Mouse (Mus musculus) intestine, embryonic 15.5 days (tissue): ENCODE results near the gene Tef. TPM values are rescaled to one million over a fixed set of nuclear protein-coding genes. Genes with fewer than 3 reads are reported as not detected.

Experiments
- ATAC-seq: fragments of 200-750 bp; cut with Nextera tagmentation; 2 replicates; pipeline ENCODE4 v1.8.0; 2017; ENCODE audit warnings: moderate TSS enrichment, moderate library complexity
- H3K27ac ChIP-seq: fragments of 300-500 bp; sonication (generic); 2 replicates; pipeline ENCODE4 v1.5.1; 2015; ENCODE audit warnings: mild to moderate bottlenecking, inconsistent platforms
- H3K27me3 ChIP-seq: fragments of 300-500 bp; sonication (generic); replicated peaks from 2 replicates; pipeline ENCODE4 v1.6.1; 2015; ENCODE audit warnings: inconsistent platforms
- H3K36me3 ChIP-seq: fragments of 300-500 bp; sonication (generic); 2 replicates; pipeline ENCODE4 v1.6.1; 2015; ENCODE audit warnings: inconsistent platforms
- H3K4me1 ChIP-seq: fragments of 300-500 bp; sonication (generic); replicated peaks from 2 replicates; pipeline ENCODE4 v1.6.1; 2015; ENCODE audit warnings: inconsistent platforms
- H3K4me2 ChIP-seq: fragments of 300-500 bp; sonication (generic); replicated peaks from 2 replicates; pipeline ENCODE4 v1.6.1; 2015; ENCODE audit warnings: mild to moderate bottlenecking, inconsistent platforms
- H3K4me3 ChIP-seq: fragments of 300-500 bp; sonication (generic); replicated peaks from 2 replicates; pipeline ENCODE4 v1.5.1; 2015; ENCODE audit warnings: inconsistent platforms
- H3K9ac ChIP-seq: fragments of 300-500 bp; sonication (generic); 2 replicates; pipeline ENCODE4 v1.6.1; 2015; ENCODE audit warnings: inconsistent platforms
- H3K9me3 ChIP-seq: fragments of 300-500 bp; sonication (generic); 2 replicates; pipeline ENCODE4 v1.6.1; 2016; ENCODE audit warnings: inconsistent platforms
- WGBS: fragments of 180-500 bp; shearing (Covaris S2); methylation state at CpG from one replicate; pipeline ENCODE4 v1.1.7; 2015; 5-methylcytosine and 5-hydroxymethylcytosine counted together
- polyA plus RNA-seq: library from polyadenylated mRNA; unstranded; fragments of >200 nt; fragmentation: Nextera tagmentation; extraction: Ambion mirVana; gene quantifications from 2 replicates; pipeline ENCODE4 v1.2.1, GENCODE M21; 2015

The Tef gene
- polyA plus RNA-seq, 1 experiment from 2014 or later, result 17.7 TPM

DNA sequence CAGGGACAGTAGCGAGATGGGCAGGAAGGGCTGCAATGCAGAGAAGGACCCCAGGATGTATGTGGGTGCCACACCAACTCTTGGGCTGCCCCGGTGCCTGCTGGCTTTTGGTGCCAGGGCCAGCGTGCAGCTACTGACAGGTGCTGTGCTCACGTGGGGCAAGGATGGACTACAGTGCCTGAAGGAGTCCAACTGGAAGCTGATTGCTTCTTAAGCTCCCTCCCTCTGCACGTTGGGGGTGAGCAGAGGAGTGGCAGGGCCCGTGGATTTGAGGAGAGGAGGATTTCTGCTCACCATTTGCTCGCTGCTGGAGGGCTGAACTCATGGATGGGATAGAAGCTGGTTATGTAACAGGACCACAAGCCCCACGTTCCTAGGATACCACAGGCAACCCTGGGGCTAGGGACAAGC lies 725 bp downstream of the Tef start:
- peak overlapping the region; percentile 77 for H3K27ac ChIP-seq
- H3K4me1 ChIP-seq, result peaks cover 12% of the 10 kb centered on the region
- no peaks in the 10 kb centered on the region for H3K36me3 ChIP-seq
- H3K9ac ChIP-seq, result peak overlapping the region; percentile 47
- no peaks in the 10 kb centered on the region for H3K27me3 ChIP-seq
- 13% methylated on average over 8 of the region's 8 CpGs for WGBS
- H3K9me3 ChIP-seq, result no peaks in the 10 kb centered on the region
- peak overlapping the region; percentile 37 for H3K4me3 ChIP-seq
- peak; percentile 32 for ATAC-seq
- H3K4me2 ChIP-seq, result peak overlapping the region; percentile 73

GRCm38 (mm10) chr15:81803425-81803951 lies 1.3 kb downstream of the Tef start:
- H3K4me2 ChIP-seq, result peak overlapping the region; percentile 73
- no peak overlapping the region for H3K9ac ChIP-seq
- peak overlapping the region; percentile 37 for H3K4me3 ChIP-seq
- peaks cover 12% of the 10 kb centered on the region for H3K4me1 ChIP-seq
- 54% methylated on average over 4 of the region's 4 CpGs for WGBS
- no peaks in the 10 kb centered on the region for H3K27me3 ChIP-seq
- no peak for ATAC-seq
- no peaks in the 10 kb centered on the region for H3K9me3 ChIP-seq
- H3K27ac ChIP-seq, result peak overlapping the region; percentile 77; the same call in 1 of the 2 replicates
- H3K36me3 ChIP-seq, result no peaks in the 10 kb centered on the region

- Histone ChIP-seq H3K4me3 (no peak overlapping the region), H3K27ac (no peak overlapping the region), H3K4me2 (0 out of 2 replicates have a peak overlapping the region, but pooled peaks have one; percentile 73), H3K36me3 (no peaks in the 10 kb centered on the region), H3K9me3 (no peaks in the 10 kb centered on the region), H3K27me3 (no peaks in the 10 kb centered on the region), H3K9ac (no peak overlapping the region), H3K4me1 (peaks cover 16% of the 10 kb centered on the region)
- 73% methylated on average over 1 of the region's 1 CpGs for WGBS
- no peak for ATAC-seq
These were observed 2.0 kb downstream of the Tef start for GRCm38 (mm10) chr15:81804172-81804571.

GRCm38 (mm10) chr15:81804883-81805282 lies 2.7 kb downstream of the Tef start:
- H3K27ac ChIP-seq, result no peak overlapping the region
- no peak overlapping the region for H3K4me2 ChIP-seq
- 66% methylated on average over 3 of the region's 3 CpGs for WGBS
- peaks cover 21% of the 10 kb centered on the region for H3K4me1 ChIP-seq
- H3K9ac ChIP-seq, result no peak overlapping the region
- no peaks in the 10 kb centered on the region for H3K27me3 ChIP-seq
- no peaks in the 10 kb centered on the region for H3K36me3 ChIP-seq
- no peaks in the 10 kb centered on the region for H3K9me3 ChIP-seq
- no peak overlapping the region for H3K4me3 ChIP-seq
- no peak for ATAC-seq

- ATAC-seq, result no peak
- Histone ChIP-seq H3K9me3 (no peaks in the 10 kb centered on the region), H3K4me3 (no peak overlapping the region), H3K36me3 (no peaks in the 10 kb centered on the region), H3K4me2 (no peak overlapping the region), H3K9ac (no peak overlapping the region), H3K27ac (no peak overlapping the region), H3K4me1 (peaks cover 22% of the 10 kb centered on the region), H3K27me3 (no peaks in the 10 kb centered on the region)
- WGBS, result 54% methylated on average over 6 of the region's 6 CpGs
These were observed 3.4 kb downstream of the Tef start for GRCm38 (mm10) chr15:81805624-81806023.

DNA sequence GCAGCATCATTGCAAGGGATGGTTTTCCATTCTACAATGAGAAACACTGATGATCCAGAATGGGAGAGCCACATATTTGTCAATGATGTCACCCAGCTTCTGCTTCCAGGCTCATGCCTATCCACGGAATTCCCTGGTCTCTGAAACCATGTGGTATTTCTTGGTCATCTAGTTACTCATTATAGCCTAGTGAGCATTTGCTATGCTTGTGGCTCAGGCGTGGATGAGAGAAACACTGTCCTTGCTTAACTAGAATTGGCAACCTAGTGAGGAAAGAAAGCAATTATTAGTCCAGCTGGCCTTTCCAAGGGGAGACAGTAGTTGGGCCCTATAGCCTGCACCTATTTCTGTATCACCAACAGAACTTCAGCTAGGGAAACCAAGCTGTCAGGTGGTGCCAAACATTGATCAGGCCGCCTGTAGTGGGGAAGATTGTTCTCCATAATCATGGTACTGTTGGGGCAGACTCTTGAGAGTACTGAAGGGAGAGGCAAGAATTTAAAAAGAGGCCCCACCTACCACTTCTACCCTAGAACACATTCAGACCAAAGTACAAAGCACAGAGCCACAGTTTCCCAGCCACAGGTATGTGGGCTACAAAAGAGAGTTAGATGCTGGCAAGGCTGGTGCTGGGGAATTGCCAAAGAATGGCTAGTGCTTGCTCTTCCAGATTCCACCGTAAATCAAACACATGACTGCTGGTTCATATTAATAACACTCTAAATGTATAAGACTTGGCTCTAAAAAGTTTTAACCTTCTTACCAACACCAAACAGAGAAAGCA lies 4.6 kb downstream of the Tef start:
- Histone ChIP-seq H3K27ac (no peak overlapping the region), H3K4me2 (no peak overlapping the region), H3K9me3 (no peaks in the 10 kb centered on the region), H3K27me3 (no peaks in the 10 kb centered on the region), H3K4me3 (no peak overlapping the region), H3K9ac (no peak overlapping the region), H3K4me1 (peaks cover 23% of the 10 kb centered on the region), H3K36me3 (no peaks in the 10 kb centered on the region)
- ATAC-seq, result no peak
- 80% methylated on average over 4 of the region's 4 CpGs for WGBS

GRCm38 (mm10) chr15:81808799-81809198 lies 6.6 kb downstream of the Tef start:
- H3K4me3 ChIP-seq, result no peak overlapping the region
- no peaks in the 10 kb centered on the region for H3K36me3 ChIP-seq
- no peaks in the 10 kb centered on the region for H3K27me3 ChIP-seq
- 78% methylated on average over 2 of the region's 2 CpGs for WGBS
- ATAC-seq, result no peak
- H3K9me3 ChIP-seq, result no peaks in the 10 kb centered on the region
- no peak overlapping the region for H3K27ac ChIP-seq
- no peak overlapping the region for H3K4me2 ChIP-seq
- H3K4me1 ChIP-seq, result peaks cover 20% of the 10 kb centered on the region
- H3K9ac ChIP-seq, result no peak overlapping the region

DNA sequence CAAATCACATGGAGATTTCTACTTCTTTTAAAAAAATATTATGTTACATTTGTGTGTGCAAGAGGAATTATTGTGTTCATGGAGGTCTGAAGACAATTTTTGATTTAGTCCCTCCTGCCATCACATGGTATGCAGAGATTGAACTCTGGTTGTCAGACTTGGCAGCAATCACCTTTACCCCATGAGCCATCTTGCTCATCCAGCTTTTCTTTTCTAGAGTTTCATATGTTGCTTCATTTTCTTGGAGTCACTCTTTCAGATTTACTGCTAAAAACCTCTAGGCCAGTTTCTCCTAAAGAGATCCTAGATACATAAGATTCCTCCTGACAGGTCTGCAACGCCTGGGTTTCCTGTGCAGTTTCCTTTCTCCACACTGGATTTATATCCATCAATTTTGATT lies 7.3 kb downstream of the Tef start:
- Histone ChIP-seq H3K4me3 (no peak overlapping the region; the same call in 1 of the 2 replicates), H3K9ac (no peak overlapping the region), H3K36me3 (no peaks in the 10 kb centered on the region), H3K27me3 (no peaks in the 10 kb centered on the region), H3K27ac (peak overlapping the region; percentile 86), H3K4me2 (peak overlapping the region; percentile 84), H3K9me3 (no peaks in the 10 kb centered on the region), H3K4me1 (peaks cover 20% of the 10 kb centered on the region)
- WGBS, result 22% methylated on average over 1 of the region's 1 CpGs
- ATAC-seq, result no peak

DNA sequence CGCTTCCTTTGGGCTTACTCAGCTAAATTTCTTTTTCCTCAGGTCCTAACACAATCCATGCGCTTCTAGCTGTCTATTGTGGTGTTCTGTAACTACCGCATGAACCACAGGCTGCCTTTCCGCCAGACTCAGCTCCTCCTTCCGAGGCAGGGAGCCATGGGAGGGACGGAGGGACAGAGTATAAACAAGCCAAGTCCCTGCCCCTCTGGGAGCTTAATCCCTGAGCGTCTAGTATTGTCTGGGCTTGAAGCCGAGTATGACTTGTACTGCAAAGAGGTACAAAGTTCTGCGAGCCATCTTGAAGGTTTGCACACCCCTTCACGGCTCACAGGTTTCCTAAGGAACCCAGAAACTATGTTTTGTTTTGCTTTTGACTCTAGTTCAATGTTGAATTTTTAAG lies 7.9 kb downstream of the Tef start:
- WGBS, result under 1% methylated on average over 10 of the region's 10 CpGs
- peak overlapping the region; percentile 53 for H3K9ac ChIP-seq
- H3K4me2 ChIP-seq, result peak overlapping the region; percentile 84
- H3K36me3 ChIP-seq, result peaks cover 3% of the 10 kb centered on the region; the same call in 1 of the 2 replicates
- H3K9me3 ChIP-seq, result no peaks in the 10 kb centered on the region
- no peaks in the 10 kb centered on the region for H3K27me3 ChIP-seq
- peak overlapping the region; percentile 76 for H3K4me3 ChIP-seq
- peaks cover 20% of the 10 kb centered on the region for H3K4me1 ChIP-seq
- H3K27ac ChIP-seq, result peak overlapping the region; percentile 86
- ATAC-seq, result peak; percentile 39

DNA sequence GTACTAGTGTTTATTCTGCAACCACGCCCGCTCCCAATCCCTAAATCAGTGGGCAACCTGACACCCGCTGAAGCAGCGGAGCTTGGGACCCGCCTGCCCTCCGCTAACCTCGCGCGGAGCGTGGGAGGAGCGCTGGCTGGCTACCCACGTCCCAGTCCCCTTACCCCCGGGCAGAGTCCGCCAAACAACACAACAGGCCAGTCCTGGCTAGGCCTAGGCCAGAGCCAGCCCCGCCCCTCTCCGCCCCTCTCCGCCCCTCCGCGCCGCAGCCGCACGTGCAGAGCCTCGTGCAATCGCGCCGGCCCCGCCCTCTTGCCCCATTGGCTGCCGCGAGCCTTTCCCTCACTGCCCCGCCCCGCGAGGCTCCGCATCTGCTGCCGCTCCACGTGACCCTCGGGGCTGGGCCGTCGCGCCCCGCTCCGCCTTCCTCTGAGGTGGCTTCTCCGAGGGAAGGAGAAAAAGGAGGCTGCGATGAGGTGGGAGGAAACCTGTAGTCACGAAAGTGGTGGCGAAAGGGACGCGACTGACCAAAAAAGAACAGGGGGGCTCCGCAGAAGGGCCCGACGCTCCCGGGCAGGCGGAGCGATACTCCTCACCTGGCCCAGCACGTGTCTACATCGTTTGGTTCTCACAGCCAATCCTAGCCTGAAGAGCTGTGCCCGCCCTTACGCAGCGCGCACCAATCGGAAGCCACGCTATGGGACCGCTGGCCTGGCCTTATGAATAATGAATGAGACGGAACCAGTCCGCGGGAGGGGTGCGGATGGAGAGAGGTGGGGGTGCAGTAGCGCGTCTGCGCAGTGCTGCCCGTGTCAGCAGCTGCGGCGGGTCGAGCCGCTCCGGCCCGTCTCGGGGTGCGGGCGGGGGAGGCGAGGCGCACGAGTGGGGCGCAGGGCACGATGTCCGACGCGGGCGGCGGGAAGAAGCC lies 8.7 kb downstream of the Tef start:
- peak; percentile 99 for ATAC-seq
- H3K4me2 ChIP-seq, result peak overlapping the region; percentile 84
- H3K9me3 ChIP-seq, result no peaks in the 10 kb centered on the region
- H3K27ac ChIP-seq, result peak overlapping the region; percentile 86
- H3K27me3 ChIP-seq, result no peaks in the 10 kb centered on the region
- WGBS, result under 1% methylated on average over 81 of the region's 89 CpGs
- H3K36me3 ChIP-seq, result peaks cover 9% of the 10 kb centered on the region
- H3K9ac ChIP-seq, result peak overlapping the region; percentile 79
- H3K4me3 ChIP-seq, result peak overlapping the region; percentile 76
- H3K4me1 ChIP-seq, result peaks cover 20% of the 10 kb centered on the region

GRCm38 (mm10) chr15:81811599-81811996 lies 9.4 kb downstream of the Tef start:
- H3K9me3 ChIP-seq, result no peaks in the 10 kb centered on the region
- peak; percentile 16; the same call in 1 of the 2 replicates for ATAC-seq
- peaks cover 11% of the 10 kb centered on the region for H3K36me3 ChIP-seq
- peak overlapping the region; percentile 76 for H3K4me3 ChIP-seq
- H3K27me3 ChIP-seq, result no peaks in the 10 kb centered on the region
- H3K4me2 ChIP-seq, result peak overlapping the region; percentile 84
- H3K27ac ChIP-seq, result peak overlapping the region; percentile 80
- under 1% methylated on average over 25 of the region's 26 CpGs for WGBS
- peaks cover 20% of the 10 kb centered on the region for H3K4me1 ChIP-seq
- peak overlapping the region; percentile 79 for H3K9ac ChIP-seq

GRCm38 (mm10) chr15:81812287-81812686 lies 10.1 kb downstream of the Tef start:
- 48% methylated on average over 3 of the region's 3 CpGs for WGBS
- no peak for ATAC-seq
- peak overlapping the region; percentile 79 for H3K9ac ChIP-seq
- no peaks in the 10 kb centered on the region for H3K9me3 ChIP-seq
- peaks cover 20% of the 10 kb centered on the region for H3K4me1 ChIP-seq
- H3K27ac ChIP-seq, result peak overlapping the region; percentile 25; the same call in 1 of the 2 replicates
- H3K4me2 ChIP-seq, result peak overlapping the region; percentile 84
- peak overlapping the region; percentile 76 for H3K4me3 ChIP-seq
- H3K36me3 ChIP-seq, result peaks cover 11% of the 10 kb centered on the region
- H3K27me3 ChIP-seq, result no peaks in the 10 kb centered on the region
